Mouse (Mus musculus): Measurements from ENCODE around the gene Oxa1l.
"Not testable (repeated sequence)": the region's sequence is repeated elsewhere in the genome, so short reads cannot be mapped to it uniquely, and the experiment has no call there.

Oxa1l gene

DNA sequence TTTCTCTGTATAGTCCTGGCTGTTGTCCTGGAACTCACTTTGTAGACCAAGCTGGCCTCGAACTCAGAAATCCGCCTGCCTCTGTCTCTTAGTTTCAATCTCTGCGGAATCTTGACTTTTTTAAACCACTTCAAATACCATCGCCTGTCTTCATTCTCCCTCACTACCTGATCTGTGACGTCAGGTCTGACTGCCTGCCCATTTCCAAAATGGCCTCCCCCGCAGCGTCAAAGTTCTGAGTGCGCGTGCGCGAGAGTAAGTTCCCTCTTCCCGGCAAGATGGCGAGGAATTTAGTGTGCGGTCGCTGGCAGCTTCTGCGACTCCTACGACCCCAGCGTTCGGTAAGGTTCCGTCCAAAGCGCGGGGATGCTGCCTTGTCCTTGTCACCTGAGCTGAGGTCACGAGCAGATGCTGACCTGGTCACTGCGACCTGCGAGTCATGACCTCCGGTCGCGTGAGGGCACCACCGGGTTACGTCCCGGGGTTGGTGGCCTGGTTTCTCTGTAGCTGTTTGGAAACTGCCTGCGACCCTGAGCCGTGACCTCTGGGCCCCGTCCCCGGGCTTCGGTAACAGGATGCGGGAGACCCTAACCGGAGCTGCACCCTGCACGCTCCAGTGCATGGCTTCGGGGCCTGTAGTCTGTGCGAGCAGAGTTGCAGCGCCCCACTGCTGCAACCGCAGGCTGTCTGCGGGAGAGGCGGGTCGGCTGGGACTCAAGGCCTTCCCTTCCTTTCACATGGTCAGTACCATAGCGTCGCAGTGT is at the start of gene Oxa1l:
Gene Oxa1l (plus strand): TSS at position 258 of the 764 bp plus-strand sequence.
- in situ Hi-C loops (cut with MboI; ENCODE audit: unreplicated experiment in 2 of 2), result loop anchor here in 1 of 2 experiments (10.0 kb wide), 1 partner anchor 116 kb away; no protein-coding TSS in a partner anchor

DNA sequence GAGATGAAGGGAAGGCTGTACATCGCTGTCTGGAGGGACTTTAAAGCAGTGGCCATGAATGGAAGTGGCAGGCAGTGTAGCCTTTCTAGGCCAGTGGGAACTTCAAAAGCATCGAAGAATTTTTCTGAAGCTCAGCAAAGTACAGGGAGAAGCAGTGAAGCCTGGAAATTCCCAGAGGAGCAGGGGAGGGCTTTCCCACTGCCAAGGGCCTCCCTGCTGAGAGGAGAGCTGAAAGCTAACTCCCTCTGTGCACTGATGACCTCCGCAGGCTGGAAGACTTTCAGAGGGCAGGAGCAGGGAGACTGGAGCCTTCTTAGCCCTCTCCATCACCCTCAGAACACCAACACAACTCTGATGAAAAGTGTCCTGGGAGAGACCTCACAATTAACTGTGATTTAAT is 48.9 kb upstream of the Oxa1l start:
- in situ Hi-C loops (cut with MboI; ENCODE audit: unreplicated experiment in 2 of 2), result no loop called here

DNA sequence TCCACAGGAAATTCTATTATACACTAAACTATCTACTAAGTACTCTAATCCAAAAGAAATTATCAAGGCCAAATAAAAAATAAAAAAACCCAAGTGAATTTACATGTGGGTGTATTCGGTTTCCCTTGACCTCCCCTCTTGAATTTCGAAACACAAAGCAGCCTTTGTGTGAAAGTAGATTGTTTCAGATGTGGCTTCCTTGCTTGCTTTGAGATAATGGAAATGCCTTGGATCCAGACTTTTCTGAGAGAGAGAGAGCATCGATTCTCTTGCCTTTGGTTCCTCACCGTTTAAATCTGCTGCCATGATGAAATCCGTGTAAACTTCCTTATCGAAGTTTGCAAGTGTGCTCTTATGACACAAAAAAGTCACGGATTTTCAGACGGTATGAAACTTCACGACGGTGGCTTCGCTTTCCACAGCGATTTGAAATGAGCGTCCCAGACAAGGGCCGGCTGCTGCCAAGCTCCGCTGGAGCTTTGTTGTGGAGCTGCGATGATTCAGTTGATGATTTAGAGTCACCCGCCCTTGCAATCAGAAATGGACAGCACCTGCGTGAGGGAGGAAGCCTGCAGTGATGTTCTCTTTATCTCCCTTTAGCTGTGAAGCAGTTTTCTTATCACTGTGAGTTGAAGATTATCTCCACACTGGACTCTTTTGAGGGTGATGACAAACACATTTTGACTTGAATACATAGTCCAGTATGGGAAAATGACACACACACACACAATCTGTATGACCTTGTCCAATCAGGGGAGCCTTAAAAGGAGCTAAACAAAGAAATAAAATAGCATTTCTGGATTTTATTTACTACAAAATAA is 38.9 kb upstream of the Oxa1l start:
- in situ Hi-C loops (cut with MboI; ENCODE audit: unreplicated experiment in 2 of 2), result loop anchor here in 1 of 2 experiments (10.0 kb wide), 1 partner anchor 257 kb away; no protein-coding TSS in a partner anchor

DNA sequence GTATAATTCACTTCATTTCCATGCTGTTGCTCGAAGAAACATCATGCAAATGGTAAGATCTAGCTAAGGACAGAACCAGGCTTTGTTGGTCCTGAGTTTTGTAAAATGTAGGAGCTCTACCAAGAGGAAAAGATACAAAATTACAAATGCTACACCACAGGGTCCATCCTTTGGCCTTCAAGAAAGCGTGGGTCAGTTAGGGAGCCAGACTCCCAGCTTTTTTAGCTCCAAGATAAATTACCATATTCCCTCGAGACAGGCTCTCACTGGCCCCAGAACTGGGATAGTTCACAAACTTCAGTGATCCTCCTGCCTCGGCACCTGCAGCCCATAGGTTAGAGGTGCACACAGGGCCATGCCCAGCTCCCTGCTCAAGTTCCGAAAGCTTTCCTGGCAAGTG is 36.1 kb upstream of the Oxa1l start:
- in situ Hi-C loops (cut with MboI; ENCODE audit: unreplicated experiment in 2 of 2), result loop anchor here in 1 of 2 experiments (10.0 kb wide), 1 partner anchor 260 kb away; no protein-coding TSS in a partner anchor

DNA sequence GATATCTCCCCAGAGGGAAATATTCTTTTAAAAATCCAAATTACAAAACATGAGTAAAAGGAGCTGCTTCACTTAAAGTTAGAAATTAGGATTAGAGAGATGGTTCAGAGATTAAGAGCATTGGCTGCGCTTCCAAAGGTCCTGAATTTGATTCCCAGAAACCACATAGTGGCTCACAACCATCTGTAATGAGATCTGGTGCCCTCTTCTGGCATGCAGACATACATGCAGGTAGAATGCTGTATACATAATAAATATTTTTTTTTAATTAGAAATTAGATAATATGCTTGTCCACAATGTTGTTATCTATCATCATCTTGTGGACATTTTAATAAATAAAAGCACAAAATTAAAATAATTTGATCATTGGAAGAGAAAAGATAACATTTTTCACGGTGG is 32.1 kb upstream of the Oxa1l start:
- in situ Hi-C loops (cut with MboI; ENCODE audit: unreplicated experiment in 2 of 2), result loop anchor here (5.0 to 10.0 kb wide), 3 partner anchors 101 to 264 kb away; no protein-coding TSS in a partner anchor

DNA sequence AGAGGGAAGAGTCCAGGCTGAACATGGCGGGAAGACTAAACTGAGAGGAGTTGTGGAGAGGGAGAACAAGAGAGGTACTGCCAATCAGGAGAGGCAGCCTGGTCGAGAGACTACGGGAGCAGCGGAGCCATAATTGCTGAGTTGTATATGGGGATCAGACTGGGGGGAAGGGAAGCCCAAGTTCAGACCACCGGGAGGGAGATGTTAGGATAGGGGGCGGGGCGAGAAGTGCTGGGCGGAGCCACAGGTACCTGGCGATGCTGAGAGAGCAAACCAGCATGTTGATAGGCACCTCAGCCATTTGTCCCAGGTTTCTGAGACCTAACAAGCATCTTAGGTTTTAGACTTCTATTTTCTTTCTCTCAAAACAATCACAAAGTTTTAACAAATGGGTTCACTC is 31.4 kb upstream of the Oxa1l start:
- in situ Hi-C loops (cut with MboI; ENCODE audit: unreplicated experiment in 2 of 2), result loop anchor here (5.0 to 10.0 kb wide), 3 partner anchors 102 to 264 kb away; no protein-coding TSS in a partner anchor

DNA sequence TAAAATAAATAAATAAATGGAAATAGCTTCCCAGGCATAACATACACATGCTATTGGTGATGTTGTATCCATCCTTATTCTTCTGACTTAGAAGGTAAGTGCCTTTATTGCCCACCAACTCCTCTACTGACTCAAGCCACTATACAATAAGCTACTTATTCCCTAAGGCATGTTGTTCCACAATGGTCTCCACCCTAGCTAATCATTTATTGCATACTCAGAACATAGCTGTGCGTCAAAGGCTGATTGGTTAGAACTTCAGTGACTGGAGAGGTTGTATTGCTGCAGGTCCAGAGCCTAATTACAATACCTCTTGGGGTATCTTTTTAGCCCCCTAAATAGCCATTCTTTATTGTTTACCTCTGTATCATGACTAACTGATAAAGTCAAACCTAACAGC is 29.5 kb upstream of the Oxa1l start:
- in situ Hi-C loops (cut with MboI; ENCODE audit: unreplicated experiment in 2 of 2), result no loop called here

DNA sequence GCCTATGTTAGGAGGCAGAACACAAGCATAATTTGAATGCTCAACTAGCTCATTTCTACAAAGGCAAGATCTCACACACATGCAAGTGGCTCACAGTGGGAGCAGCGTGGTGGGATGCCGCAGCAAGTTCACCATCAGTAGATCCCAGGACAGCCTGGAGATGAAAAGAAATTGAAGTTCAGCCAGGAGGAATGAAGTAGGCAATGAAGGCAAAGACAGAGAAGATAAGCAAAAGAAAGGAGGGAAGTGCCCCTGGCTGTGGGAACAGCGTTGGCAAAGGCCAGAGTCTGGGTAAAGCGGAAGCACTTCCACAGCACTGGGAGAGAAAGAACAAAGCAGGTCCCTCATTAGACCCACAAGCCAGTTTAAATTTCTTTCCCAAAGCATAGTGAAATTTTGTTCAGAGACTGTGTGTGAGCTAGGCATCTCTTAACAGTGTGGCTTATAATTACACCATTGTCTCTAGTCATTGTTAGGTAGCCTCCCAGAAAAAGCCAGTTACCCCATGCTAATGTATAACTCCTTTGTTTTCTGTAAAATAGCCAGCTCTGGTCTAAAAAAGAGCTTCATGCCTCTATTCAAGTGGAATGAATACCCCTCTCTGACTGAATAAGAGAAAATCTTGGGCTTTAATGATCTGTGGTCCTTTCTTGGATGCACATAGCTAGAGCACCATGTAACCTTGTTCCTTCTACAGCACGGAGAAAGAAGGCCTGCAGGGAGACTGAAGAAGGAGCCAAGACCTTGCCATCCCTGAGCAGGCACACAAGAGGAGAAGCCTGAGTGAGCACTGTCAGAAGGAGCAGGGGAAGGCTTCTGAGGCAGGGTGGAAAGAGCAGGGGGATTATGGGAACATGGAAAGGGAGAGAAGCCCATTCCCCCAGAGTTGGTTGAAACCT is 28.2 kb upstream of the Oxa1l start:
- in situ Hi-C loops (cut with MboI; ENCODE audit: unreplicated experiment in 2 of 2), result no loop called here

DNA sequence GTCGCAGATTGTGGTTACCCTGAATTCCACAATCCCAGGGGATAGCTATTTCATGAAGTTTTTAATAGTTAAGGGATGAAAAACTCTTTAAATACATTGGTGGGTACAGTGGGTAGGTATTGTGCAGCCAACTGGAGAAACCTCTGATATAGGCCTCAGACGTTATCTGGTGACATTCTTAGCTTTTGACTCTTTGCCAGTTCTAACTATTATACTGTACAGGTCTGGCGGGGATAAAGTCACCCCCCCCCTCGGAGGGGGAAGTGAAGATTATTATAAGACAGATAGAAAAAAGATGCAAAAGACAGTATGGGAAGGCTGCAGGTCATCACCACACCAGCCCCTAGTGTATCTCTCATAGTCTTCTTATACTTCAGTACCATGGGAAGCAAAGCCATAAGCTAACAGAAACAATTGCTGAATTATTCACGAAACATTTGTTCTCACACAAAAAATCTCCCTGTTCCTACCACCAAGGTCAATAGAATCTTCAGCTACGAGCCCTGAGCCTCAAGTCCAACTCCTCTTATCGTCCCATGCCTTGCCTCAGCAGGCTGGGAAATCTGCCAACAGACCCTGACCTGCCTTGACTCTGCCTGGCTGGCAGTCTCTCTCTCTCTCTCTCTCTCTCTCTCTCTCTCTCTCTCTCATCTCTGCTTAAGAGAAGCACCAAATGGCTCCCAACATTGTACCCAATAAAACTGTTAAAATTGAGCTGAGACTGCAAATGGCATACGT is 27.0 kb upstream of the Oxa1l start:
- in situ Hi-C loops (cut with MboI; ENCODE audit: unreplicated experiment in 2 of 2), result no loop called here

DNA sequence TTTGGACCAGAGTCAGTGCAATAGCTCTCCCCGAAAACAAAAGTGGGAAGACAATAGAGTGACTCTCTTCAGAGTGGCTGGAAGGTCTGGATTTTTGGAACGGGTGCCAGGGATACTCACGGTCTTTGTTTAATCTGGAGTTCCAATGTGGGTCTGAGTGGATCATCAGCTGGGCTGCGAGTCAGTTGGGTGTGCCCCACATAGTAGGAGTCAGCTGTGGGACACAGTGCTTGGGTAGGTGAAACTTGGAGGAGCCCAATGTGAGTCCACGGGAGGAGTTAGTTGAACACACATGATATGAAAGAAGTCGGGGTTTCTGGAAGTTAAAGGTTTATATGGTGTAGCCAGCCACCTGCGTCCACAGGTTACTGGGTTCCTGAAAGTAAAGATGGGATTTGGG is 19.8 kb upstream of the Oxa1l start:
- in situ Hi-C loops (cut with MboI; ENCODE audit: unreplicated experiment in 2 of 2), result loop anchor here in 1 of 2 experiments (5.0 kb wide), 1 partner anchor 84 kb away; no protein-coding TSS in a partner anchor

DNA sequence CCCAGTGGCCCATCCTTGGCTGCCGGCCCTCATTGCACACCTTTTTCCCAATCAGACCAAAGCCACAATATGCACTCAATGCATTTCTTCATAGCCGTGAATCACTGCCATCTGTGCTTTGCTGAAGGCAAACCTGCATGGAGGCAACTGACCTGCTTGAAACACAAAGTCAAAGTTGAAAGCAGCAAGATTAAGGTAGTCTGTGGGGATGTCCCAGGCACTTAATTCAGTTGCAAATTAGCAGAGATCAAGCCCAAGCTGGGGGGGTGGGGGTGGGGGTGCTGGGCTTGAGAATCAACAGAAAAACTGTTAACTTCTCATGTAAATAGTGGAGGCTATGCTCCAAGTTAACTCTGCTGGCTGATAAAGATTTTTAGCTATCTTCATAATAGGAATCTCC is 18.8 kb upstream of the Oxa1l start:
- in situ Hi-C loops (cut with MboI; ENCODE audit: unreplicated experiment in 2 of 2), result loop anchor here in 1 of 2 experiments (5.0 kb wide), 1 partner anchor 85 kb away; no protein-coding TSS in a partner anchor

DNA sequence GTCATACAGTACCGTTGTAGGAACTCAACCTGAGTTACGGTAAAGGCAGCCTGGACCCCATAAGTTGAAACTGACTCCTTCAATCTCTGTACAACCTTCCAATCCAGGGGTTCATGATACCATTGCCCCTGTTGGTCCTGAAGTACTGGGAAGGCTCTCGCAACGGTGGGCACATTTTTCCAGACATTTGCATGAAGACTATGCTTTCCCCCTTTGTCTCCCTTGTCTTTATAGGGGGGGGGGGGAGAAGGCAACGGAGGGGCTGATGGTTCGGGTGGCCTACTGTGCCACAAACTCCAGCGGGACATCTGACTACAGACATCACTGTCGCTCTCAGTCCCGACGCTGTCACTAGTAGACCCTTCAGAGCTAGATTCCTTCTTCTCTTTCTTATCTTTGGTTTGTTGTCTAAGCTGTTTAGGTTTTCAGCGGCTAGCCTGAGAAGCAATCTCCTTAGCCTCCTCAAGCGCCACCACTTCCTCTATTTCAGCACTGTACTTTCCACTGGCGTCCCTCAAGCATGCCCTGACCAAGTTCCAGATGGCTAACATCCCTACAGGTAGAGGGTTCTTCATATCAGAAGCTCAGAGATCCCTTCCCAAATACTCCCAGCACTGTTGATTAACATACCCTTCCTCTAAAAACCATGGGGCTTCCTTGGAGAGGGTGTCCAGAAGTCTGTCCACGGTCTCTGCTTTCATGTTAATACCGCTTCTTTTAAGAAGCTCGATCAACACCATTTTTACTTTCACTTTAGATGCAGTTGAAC is 9.7 kb upstream of the Oxa1l start:
- in situ Hi-C loops (cut with MboI; ENCODE audit: unreplicated experiment in 2 of 2), result not testable (repeated sequence)

DNA sequence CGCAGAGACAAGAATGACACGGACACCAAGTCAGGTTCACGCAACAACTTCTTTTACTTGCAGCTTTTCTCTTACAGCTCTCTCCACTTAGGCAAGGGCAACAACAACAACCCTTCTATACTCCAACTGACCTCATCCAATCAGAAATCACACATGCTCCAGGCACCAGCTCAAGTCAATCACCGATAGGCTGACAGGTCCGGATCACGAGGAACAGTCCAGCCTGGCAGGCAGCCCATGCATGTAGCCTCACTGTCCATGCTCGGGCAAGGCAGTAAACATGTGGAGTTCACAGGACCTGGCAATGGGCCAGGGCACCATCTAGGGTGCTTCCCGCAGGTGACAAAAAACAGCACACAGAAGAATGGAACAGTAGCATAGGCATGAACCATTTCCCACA is 8.3 kb upstream of the Oxa1l start:
- in situ Hi-C loops (cut with MboI; ENCODE audit: unreplicated experiment in 2 of 2), result no loop called here

DNA sequence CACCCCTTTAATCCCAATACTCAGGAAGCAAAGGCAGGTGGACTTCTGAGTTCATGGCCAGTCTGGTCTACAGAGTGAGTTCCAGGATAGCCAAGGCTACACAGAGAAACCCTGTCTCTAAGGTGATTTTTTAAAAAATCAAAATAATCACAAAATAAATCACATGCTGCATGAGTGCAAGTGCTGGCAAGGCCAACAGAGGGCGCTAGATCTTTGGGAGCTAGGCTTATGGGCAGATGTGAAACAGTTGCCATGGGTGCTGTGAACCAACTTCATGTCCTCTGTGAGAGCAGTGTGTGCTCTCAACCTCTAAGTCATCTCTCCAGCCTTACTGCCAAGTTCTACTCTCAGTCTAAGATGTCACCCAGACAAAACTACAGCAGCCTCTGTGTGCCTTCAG is 6.2 kb upstream of the Oxa1l start:
- in situ Hi-C loops (cut with MboI; ENCODE audit: unreplicated experiment in 2 of 2), result no loop called here

DNA sequence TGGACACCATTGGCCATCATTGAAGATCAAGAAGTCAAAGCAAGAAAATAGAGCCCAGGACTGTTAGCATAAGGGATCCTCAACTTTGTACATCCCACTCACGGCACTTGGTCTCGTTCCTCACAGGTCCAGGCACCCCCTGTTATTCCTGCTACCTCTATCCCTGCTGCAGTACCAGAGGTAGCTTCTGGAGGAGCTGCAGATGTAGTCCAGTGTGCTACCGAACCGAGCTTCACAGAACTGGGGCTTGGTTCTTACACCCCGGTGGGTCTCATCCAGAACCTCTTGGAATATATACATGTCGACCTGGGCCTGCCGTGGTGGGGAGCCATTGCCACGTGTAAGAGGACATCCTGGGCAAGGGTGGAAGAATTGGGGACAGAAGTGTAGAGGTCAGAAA is 2.5 kb downstream of the Oxa1l start:
- in situ Hi-C loops (cut with MboI; ENCODE audit: unreplicated experiment in 2 of 2), result loop anchor here in 1 of 2 experiments (10.0 kb wide), 1 partner anchor 118 kb away; no protein-coding TSS in a partner anchor

DNA sequence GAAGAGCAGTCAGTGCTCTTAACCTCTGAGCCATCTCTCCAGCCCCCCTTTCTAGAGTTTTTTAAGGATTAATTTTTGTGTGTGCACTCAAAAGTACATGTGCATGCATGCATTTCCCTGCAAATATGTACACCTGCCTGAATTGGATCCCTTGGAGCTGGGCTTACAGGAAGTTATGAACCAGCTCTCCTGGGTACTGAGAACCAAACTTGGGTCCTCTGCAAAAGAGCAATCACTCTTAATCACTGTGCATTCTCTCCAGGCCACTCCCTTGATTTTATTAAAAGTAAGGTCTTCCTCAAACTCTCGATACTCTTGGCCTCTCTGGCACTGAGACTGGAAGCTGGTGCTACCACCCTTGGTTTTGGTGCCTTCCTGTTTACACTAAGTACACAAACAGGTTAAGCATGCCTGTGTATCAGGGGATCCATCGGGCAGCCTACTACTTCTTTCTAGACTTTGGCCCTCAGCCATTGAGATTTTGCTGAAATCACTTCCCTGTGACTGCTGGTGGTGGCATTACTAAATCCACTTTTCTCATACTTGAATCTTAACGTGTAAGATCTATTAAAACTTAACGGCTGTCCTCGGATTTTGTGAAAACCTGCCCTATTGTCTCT is 4.5 kb downstream of the Oxa1l start:
- in situ Hi-C loops (cut with MboI; ENCODE audit: unreplicated experiment in 2 of 2), result loop anchor here (5.0 to 10.0 kb wide), 2 partner anchors 52 to 120 kb away; partner anchors contain the start of gene Slc7a7 (in 1 of the 2)

DNA sequence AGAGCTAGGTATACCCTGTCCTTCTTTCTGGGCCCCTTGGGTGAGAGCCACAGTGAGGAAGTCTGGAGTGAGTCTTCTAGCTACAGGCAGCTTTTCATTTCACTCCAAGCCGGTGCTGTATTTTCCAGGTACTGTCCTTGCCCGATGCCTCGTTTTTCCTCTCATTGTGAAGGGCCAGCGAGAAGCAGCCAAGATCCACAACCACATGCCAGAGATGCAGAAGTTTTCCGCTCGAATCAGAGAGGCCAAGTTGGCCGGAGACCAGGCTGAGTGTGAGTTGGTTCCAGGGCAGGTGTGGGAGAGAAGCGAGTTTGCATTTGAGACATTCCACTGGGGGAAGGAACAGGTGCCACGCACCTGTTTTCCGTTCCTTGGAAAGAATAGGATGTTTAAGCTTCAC is 5.9 kb downstream of the Oxa1l start:
- in situ Hi-C loops (cut with MboI; ENCODE audit: unreplicated experiment in 2 of 2), result loop anchor here (5.0 to 10.0 kb wide), 2 partner anchors 51 to 122 kb away; partner anchors contain the start of gene Slc7a7 (in 1 of the 2)

DNA sequence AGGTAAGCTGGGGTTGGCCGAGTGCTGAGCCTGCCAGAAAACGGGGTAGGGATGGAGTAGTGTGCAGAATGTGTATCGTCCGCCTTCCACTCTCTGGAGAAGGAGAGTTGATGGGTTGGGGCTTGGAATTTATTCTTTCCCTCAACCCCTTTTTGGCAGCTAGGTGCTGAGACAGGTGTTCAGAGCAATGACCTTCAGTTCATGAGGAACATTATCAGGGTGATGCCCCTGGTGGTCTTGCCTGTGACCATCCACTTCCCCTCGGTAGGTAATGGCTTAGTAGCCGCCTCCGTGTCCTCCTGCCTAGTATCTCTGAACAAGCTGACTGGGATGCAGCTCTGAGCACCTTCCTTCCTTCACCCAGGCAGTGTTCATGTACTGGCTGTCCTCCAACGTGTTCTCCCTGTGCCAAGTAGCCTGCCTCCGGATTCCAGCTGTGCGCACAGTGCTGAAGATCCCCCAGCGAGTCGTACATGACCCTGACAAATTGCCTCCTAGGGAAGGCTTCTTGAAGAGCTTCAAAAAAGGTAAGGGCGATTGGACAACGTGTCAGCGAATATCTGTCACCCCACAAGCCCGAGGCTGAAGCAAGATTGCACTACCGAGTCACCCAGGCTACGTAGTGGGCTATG is 6.9 kb downstream of the Oxa1l start:
- in situ Hi-C loops (cut with MboI; ENCODE audit: unreplicated experiment in 2 of 2), result loop anchor here (5.0 to 10.0 kb wide), 2 partner anchors 50 to 123 kb away; partner anchors contain the start of gene Slc7a7 (in 1 of the 2)
